Mouse (Mus musculus): ENCODE data around the gene Il10rb.
A peak's percentile ranks its signal among the peaks of the same experiment; 100 is the strongest.

Il10rb gene

GRCm38 (mm10) chr16:91452363-91452896 is 46.5 kb downstream of the Il10rb start:
- no peak for DNase-seq

- DNase-seq = no peak
Observed at GRCm38 (mm10) chr16:91455868-91456267, 49.9 kb downstream of the Il10rb start.

DNA sequence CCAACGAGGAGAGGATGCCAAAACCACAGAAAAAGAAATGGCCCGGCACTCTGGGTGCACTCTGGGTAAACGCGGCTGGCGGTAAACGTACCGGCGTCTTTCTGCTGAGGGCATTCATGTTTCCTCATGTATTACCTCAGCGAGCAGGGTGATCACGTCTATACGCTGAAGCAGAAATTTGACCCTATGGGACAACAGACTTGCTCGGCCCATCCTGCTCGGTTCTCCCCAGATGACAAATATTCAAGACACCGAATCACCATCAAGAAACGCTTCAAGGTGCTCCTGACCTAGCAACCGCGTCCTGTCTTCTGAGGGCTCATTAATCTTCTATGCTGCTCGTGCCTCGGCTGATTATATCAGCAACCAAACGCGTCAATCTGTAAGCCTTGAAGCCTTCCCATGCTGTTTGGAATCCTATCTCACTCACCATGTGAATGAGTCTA is 52.4 kb downstream of the Il10rb start:
- DNase-seq = no peak

DNA sequence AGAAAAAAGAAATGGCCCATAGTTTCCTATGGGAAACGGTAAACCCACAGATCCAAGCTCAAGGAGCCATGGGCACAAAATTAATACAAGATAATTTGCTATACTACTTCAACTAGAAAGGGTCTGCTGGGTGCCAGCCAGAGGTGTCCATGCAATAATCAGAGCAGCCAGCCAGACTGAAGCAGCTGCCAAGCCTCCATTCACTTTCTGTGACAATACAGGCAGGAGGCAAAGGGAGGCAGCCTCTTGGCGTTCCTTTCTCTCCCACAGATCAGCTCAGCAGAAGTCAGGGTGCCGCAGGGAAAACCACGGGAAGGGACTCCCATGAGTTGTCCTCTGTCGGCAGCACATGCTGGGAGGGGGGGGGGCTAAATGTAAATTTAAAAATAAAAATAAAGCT is 53.0 kb downstream of the Il10rb start:
- DNase-seq = no peak

- DNase-seq = no peak
Observed at GRCm38 (mm10) chr16:91459396-91459795, 53.4 kb downstream of the Il10rb start.

- DNase-seq = no peak
Observed at GRCm38 (mm10) chr16:91459841-91460370, 53.9 kb downstream of the Il10rb start.

- no peak for DNase-seq
Observed at GRCm38 (mm10) chr16:91461066-91461638, 55.2 kb downstream of the Il10rb start.

GRCm38 (mm10) chr16:91461773-91462181 is 55.8 kb downstream of the Il10rb start:
- DNase-seq = no peak

- DNase-seq = no peak
Observed at GRCm38 (mm10) chr16:91462644-91463043, 56.7 kb downstream of the Il10rb start.

GRCm38 (mm10) chr16:91463400-91463799 is 57.4 kb downstream of the Il10rb start:
- no peak for DNase-seq

GRCm38 (mm10) chr16:91463836-91464400 is 58.0 kb downstream of the Il10rb start:
- DNase-seq = no peak

DNA sequence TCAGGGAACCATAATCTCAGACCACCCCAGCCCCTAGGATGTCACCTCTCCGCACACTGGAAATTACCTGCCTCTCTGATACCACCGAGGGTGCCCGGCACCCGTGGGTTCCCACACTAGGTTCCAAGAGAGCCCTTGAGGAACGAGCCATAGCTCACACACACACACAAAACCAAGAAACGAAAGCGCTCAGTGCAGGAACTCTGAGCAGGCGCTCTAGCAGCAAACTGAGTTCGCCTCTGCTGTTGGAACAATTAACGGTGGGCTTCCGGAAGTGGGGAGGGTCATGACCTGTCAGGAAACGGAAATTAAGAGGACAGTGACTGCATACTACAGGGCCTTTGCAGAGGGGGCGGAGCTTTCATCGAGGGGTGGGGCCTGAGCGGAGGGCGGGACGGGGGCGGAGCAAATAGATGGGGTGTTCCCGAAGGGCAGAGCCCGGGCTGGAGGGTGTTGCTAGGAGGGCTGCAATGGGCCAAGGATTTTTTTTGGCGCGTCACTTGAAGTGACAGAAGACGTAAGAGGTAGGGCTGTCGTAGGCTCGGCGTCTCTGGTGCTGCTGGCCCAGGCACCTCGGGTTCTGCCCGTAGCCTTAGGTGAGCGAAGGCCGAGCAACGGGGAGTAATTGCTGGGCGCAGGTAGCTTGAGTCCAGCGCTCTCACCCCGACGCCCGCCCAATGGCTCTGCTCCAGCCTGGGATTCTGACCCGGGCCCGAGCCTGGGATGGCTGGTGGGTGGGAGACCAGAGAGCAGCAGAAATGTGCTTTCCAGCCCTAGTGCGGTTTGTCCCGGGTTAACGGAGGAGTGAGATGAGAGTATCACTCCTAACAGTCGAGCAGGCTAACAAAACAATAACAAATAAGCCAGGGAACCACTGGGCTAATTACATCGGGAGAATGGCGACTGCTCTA is 58.9 kb downstream of the Il10rb start:
- DNase-seq = peak; percentile 87

DNA sequence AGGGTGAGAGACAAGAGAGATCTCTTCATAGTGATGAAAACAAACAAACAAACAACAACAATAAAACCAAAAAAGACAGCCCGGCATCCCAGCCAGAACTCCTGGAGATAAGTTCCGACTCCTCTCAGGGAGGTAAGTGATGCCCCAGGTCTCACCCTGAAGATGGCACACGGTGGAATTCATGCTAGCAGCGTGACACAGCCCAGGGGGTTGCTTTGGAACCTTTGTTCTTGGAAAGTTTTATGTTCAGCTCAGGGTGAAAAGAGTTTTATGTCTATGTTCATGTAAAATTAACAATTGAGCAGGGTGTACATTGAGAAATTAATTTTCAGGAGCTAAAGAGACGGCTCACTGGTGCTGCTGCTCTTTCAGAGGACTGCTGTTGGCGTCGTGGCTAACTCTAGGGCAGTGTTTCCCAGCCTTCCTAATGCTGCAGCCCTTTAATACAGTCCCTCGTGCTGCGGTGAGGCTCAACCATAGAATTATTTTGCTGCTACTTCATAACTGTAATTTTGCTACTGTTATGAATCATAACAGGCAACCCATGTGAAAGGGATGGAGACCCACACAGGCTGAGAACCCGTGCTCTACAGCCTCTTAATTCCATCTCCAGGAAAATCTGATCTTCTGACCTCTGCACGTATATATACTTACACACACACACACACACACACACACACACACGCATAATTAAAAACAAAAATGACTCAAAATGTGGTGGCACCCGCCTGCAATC is 59.7 kb downstream of the Il10rb start:
- no peak for DNase-seq

- no peak for DNase-seq
Observed at GRCm38 (mm10) chr16:91466566-91466965, 60.6 kb downstream of the Il10rb start.

- no peak for DNase-seq
Observed at GRCm38 (mm10) chr16:91470470-91470869, 64.5 kb downstream of the Il10rb start.

DNA sequence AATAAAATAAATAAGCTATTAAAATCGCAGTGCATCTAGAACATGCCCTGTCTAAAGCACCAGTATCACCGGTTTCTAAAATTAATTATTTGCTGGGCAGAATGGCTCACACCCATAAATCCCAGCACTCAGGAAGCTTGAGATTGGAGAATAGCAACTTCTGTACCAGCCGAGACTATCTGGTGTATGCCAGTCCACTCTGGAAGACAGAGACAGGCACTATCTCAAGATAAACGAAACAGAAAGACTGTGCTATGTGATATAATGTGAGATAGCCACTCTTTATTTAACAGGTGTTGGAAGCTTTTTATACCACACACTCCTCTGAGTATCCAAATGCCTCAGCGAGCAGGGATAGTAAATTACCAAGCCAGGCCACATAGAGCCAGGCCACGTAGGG is 65.5 kb downstream of the Il10rb start:
- DNase-seq = no peak

Data from right cerebral cortex, adult 18-20 months (tissue).